Mouse (Mus musculus) CD4-positive naive resting alpha-beta T cell, adult 57 days (primary cell): ENCODE measurements around the gene Olfr978. TPM values are rescaled to one million over a fixed set of nuclear protein-coding genes. Genes with fewer than 3 reads are reported as not detected.

ENCODE experiments used
- total RNA-seq: library from RNA; stranded (reverse); gene quantifications from one replicate; pipeline ENCODE4 v1.2.4, GENCODE M21; 2023

The Olfr978 gene
- not detected for total RNA-seq

DNA sequence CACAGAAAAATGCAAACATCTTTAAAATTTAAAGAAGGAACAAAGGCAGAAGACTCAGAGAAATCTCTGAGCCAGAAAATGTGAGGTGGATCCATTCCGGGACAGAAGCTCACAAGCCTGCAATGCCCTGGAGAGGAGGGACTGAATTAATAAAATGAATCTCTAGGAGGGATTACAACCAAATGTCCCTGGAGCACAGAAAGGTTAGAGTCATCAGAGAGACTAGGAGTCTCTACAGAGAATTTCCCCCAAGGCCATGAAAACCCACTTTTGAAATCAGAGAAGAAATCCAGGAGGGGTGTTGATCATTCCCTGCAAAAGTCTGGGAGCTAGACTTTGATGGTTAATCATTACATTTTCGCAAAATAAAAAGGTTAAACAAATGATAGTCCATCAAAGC, at the start of gene Olfr978:
Gene Olfr978, plus strand, starts transcription at position 301 of the 400 bp plus-strand sequence.

DNA sequence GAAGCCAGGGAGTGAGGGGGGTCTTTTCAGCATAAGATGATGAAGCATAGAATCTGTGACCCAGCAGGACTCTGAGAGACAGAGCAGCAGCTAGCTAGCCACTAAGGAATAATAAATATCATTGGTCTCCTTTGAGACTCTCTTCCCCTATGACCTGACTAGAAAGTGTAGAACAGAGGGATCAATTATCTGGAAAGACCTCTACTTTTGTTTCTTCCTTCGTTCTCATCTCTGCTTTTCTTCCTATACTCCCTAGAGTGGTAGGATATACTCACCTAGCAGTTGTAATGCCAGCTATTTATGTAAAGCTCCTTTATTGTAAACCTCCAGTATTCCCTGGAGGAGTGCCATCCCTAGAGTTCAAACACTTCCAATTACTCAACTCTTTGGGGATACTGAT, 40.0 kb upstream of the Olfr978 start, which contains the start of gene Olfr975:
Gene Olfr975, minus strand, starts transcription at position 101 of the 400 bp plus-strand sequence.

DNA sequence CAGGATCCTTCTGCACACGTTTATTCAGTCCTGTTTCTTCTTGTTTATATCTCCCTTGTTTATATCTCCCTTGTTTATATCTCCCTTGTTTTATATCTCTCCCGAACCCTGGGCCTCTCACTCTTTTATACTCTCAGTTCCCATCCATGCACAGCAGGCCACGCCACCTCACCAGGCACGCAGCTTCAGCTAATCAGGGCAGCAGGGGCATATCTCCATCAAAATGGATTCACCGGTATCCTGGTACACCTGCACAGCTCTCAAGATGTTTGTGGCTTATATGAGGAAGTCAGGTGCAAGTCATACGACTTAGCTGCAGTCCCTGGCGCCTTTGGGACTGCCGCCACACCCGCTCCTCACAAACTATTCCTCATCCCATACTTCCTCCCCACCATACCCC, 30.9 kb upstream of the Olfr978 start, which contains the start of gene Olfr976:
Gene Olfr976, minus strand, starts transcription at position 101 of the 400 bp plus-strand sequence.

DNA sequence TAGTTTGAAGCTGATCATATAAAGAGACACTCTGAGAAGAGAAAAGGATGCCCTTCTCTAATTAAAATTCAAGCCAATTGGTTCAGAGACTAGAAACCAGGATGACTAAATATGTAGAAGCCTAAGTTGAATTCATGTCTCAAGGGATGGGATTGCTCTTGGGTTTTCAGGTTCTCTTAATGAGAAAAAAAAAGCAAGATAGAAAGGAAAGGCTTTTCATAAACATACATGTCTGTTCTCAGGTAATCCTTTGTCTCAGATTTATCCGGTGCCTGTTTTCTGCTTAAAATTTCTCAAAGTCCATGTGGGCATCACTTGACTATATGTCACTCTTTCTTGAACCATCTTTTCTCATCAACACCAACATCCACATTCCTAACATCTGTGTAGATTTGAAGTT, 11.5 kb downstream of the Olfr978 start, which contains the start of gene Olfr979:
Gene Olfr979, minus strand, starts transcription at position 101 of the 400 bp plus-strand sequence.

DNA sequence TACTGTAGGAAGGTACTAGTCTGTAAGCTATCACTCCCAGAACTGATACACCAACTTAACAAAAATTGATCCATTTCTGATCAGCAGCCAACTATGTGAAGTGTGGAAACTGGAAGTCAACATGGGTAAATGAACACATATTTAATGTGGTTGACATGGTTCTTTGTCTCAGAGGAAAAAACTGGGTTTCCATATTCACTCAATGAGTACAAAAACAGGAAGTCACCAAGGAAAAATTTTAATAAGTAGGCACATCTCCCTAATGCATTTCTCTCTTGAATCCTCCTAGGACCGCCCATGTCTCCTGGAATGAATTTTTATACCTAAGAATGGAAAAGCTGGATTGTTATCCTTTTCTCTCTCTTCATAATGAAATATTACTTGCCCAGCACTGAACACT, 17.6 kb downstream of the Olfr978 start, which contains the start of gene Olfr980:
Gene Olfr980, minus strand, starts transcription at position 101 of the 400 bp plus-strand sequence.

DNA sequence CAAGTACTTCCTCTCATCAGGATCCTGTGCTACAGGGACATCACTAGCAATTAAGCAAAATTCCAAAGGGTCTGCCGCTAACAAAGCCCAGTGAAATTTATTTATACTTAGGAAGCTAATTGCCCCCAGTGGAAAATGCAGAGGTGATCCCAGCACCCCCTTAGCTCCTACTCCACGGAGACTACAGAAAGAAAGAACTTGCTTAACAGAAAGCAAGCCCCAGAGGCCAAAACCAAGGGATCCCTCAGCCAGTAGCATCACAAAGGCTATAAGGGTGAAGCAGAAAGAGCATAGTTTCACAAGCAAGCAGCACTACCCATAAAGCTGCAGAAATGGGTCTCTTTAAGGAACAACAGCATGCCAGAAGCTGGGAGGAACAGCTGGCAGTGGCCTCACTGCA, 29.3 kb downstream of the Olfr978 start, which contains the start of gene Olfr981:
Gene Olfr981, plus strand, starts transcription at position 301 of the 400 bp plus-strand sequence.

Other genes starting within 250 kb of the Olfr978 start
- not detected for gene Olfr967, start 245.9 kb upstream of the Olfr978 start, total RNA-seq
- not detected for gene Olfr968, start 208.9 kb upstream of the Olfr978 start, total RNA-seq
- not detected for gene Olfr969, start 201.2 kb upstream of the Olfr978 start, total RNA-seq
- gene Olfr970, start 183.3 kb upstream of the Olfr978 start, total RNA-seq, result not detected
- not detected for gene Olfr971, start 155.2 kb upstream of the Olfr978 start, total RNA-seq
- not detected for gene Olfr972, start 125.7 kb upstream of the Olfr978 start, total RNA-seq
- not detected for gene Olfr229, start 84.8 kb upstream of the Olfr978 start, total RNA-seq
- gene Olfr974, start 54.6 kb upstream of the Olfr978 start, total RNA-seq, result not detected
- gene Olfr975, start 40.1 kb upstream of the Olfr978 start, total RNA-seq, result not detected
- gene Olfr976, start 31.0 kb upstream of the Olfr978 start, total RNA-seq, result not detected
- not detected for gene Olfr979, start 11.4 kb downstream of the Olfr978 start, total RNA-seq
- not detected for gene Olfr980, start 17.5 kb downstream of the Olfr978 start, total RNA-seq
- gene Olfr981, start 29.4 kb downstream of the Olfr978 start, total RNA-seq, result not detected
- not detected for gene Olfr982, start 81.7 kb downstream of the Olfr978 start, total RNA-seq
- not detected for gene Olfr983, start 101.5 kb downstream of the Olfr978 start, total RNA-seq
- not detected for gene Olfr984, start 122.1 kb downstream of the Olfr978 start, total RNA-seq
- not detected for gene Olfr985, start 138.1 kb downstream of the Olfr978 start, total RNA-seq
- not detected for gene Tmem225, start 156.0 kb downstream of the Olfr978 start, total RNA-seq
- gene Olfr986, start 188.8 kb downstream of the Olfr978 start, total RNA-seq, result not detected
- 1.5 TPM for gene Zfp202, start 200.2 kb downstream of the Olfr978 start, total RNA-seq